Mouse (Mus musculus) cerebellum, adult (tissue): ENCODE data around the gene Lrrc20.

Experiments
- ATAC-seq: cut with Nextera tagmentation; 2 replicates; pipeline ENCODE4 v1.9.2; 2017; ENCODE audit warnings: mild to moderate bottlenecking, moderate library complexity, mixed read lengths; ENCODE audit not compliant: insufficient number of reproducible peaks, low FRiP score, low TSS enrichment

Lrrc20 gene

DNA sequence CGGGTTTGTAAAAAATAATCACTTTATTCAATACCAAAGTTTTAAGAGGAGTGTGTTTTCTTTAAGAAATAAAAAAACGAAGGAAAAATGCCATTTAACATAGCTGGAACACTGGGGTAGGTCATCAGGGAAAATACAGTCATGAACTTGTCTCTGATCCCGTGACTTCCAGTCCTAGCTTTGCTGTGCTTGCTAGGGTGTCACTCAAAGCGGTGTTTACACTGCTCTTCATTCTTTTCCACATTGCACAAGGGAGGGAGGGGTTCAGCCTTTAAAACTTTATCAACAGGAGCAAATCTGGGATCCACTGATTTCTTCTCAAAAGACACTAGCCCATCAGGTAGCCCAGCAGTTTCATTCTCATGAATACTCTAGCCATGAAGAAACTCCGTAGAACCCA, 34.3 kb downstream of the Lrrc20 start:
- ATAC-seq, result no peak

DNA sequence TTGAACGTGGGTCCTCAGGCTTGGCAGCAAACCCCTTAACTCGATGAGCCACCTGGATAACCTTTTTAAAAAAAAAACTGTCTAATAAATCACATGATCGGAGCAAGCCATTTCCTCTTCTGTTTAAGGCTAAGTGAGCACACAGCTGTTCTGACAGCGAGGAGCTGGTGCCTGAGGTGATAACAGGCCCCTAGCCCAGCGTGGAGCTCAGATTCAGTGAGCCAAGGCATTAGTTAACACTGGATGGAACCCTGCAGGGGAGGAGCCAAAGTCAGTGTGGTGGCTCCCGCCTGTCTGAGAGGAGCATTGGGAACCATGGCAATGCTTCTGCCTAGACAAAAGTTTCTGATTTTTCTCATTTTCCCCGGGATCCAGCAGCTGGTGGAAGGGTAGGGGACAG, 35.2 kb downstream of the Lrrc20 start:
- no peak for ATAC-seq

DNA sequence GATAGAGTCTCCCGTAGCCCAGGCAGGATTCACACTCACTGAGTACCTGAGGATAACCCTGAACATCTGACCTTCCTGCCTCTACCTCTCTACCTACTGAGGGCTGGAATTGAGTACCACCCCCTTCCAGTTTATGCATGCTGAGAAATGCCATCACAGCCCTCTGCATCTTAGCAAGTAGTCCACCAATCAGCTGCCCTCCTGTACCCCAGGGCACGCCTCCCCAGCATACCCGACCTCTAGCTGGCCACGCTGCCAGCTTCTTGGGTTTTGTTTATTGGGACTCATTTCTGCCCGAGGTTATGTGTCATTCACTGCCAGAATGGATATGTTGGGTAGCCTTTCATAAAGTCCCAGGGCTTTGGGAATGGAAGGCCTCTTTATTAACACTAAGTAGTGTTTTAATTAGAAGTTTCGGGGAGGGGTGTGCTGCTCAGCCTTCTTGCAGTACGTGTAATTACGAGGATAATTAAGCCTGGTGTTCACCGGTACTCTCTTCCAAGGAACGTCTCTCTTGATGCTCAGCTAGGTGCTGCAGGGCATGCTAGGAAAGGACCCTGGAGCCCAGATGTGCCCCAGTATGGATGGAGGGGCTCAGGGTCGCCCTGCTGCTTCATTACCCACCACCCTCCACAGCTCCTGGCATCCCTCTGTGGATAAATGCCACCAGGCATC, 36.8 kb downstream of the Lrrc20 start:
- ATAC-seq, result no peak

DNA sequence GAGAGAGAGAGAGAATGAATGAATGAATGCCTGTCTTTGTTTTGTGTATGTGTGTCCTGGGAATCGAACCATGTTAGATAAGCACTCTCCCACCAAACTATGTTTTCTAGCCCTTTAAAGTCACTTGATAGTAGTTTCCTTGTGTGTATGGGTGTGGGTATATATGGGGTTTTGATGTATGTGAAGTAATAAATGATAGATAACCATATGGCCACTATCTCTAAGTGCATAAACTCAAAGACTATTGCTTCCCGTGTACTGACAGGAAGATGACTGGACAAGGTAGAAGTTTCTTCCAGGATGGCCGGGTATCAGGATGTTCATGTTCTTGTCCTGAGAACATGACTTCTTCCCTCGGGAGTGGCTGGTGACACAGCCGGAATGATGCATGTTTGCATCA, 41.3 kb downstream of the Lrrc20 start:
- no peak for ATAC-seq

DNA sequence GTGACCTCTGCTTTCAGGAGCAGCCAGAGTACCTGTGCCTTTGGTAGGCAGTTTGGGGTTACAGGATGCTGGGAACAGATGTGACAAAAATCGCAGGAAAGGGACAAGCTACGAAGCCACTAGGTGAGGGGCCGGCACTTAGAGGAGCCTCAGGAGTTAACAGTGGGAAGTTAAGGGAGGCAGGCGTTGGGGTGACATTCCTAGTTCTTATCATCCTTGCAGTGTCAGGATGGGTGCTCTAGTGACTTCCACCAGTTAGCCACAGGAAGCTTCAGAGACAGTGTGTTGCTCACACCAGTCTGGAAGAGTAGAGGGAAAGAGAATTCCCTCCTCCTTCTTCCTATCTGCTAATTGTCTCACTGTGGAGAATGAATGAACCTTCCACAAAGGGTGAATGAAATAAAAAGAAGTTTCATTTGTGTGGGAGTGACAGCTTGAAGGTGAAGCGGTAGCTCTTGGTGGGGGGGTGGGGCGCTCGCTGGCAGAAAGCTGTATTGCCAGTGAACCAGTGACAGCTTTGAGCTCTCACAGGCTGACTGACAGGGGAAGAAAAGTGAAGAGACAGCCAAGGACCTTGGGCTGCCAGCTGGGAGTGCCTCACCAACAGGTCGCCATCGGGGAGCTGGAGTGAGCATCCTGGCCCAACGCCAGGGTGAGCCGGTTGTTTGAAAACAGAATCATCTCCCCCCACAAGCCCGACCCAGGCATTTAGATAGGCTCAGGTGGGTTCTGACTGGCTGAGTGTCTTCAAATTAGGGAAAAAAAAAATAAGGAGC, 41.9 kb downstream of the Lrrc20 start:
- ATAC-seq, result no peak

DNA sequence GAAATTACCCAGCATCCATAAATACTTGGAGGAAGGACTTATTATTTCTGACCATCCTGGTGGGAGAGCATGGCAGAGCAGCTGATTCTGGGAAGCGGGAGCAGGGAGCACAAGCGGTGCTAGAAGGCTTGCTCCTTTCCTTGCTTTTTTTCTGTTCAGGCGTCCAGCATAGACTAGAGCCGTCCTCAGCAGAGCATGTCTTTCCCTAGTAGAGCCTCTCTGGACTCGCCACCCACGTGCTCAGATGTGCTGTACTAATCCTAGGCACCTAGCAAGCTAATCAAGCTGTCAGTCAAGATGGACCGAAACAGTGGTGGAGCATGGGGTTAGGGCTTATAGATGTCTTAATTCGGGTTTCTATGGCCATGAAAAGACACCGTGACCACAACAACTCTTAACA, 42.7 kb downstream of the Lrrc20 start:
- ATAC-seq, result no peak

- no peak for ATAC-seq
These were observed 43.9 kb downstream of the Lrrc20 start for GRCm38 (mm10) chr10:61519491-61519890.

GRCm38 (mm10) chr10:61520714-61521113, 45.1 kb downstream of the Lrrc20 start:
- ATAC-seq, result no peak

GRCm38 (mm10) chr10:61530936-61531335, 55.3 kb downstream of the Lrrc20 start:
- no peak for ATAC-seq

- ATAC-seq, result no peak
These were observed 57.7 kb downstream of the Lrrc20 start for GRCm38 (mm10) chr10:61533285-61533684.

DNA sequence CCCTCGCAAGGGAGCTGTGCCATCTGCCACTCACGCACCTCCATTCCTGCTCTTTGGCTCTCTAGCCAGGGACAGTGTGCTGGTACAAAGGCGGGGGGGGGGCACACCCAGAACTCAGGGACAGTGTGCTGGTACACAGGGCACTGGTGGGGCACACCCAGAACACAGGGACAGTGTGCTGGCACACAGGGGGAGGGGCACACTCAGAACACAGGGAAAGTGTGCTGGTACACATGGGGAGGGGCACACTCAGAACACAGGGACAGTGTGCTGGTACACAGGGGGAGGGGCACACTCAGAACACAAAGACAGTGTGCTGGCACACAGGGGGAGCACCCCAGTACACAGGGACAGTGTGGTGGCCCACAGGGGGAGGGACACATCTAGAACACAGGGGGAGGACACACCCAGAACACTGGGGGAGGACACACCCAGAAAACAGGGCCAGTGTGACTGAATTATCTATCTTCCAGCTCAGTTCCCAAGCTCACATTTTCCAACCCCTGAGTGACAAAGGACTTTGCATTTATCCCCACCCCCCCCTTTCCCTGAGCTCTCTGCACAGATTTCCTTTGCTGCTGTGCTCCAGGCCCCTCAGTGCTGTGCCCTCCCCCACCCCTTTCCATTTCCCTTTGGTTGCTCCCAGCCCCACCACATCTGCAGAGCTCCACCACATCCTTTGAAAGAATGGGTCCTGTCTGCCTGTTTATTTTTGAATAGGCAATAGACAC, 58.9 kb downstream of the Lrrc20 start:
- ATAC-seq, result 0 out of 2 replicates have a peak, but pooled peaks have one; percentile 37

- no peak for ATAC-seq
These were observed 59.8 kb downstream of the Lrrc20 start for GRCm38 (mm10) chr10:61535441-61535840.

DNA sequence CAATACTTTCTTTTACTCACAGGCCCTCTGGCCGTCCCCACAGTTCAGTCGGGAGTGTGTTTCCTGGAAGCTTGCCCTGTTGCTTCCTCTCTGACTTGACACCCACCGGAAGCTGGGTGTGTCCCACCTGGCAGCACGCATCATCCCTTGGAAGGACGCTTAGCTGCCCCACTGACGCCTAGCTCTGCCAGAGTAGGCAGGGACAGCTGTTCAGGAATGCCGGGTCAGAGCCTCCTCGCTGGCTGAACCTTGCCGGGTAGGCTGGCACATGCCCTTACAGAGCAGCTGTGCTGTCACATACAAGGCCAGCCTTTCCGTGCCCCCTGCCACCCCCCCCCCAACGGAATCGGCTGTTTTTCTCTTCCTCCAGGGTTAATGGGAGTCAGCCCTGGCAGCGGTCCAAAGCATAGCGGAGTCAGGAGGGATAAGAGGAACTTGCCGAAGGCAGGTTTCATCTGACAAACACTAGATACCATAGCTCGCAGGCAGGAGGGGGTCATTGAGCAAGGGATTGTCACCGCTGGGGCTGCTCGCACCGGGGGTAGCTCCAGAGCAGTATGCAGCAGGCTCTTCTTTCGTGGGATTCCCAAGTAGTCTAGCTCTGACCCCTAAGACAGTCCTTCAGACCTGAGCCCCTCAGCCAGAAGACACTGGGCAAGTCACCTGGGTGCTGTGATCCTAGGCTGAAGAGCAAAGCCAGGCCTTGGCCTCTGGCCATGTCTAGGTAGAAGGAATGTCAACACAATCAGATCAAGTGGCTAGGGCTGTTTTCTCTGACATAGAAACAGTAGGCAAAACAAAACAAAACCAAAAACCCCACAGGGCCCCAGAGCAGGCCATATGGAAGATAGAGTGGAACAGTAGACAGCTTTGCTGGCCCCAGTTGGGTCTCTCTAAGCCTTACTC, 60.8 kb downstream of the Lrrc20 start:
- peak; percentile 38 for ATAC-seq

DNA sequence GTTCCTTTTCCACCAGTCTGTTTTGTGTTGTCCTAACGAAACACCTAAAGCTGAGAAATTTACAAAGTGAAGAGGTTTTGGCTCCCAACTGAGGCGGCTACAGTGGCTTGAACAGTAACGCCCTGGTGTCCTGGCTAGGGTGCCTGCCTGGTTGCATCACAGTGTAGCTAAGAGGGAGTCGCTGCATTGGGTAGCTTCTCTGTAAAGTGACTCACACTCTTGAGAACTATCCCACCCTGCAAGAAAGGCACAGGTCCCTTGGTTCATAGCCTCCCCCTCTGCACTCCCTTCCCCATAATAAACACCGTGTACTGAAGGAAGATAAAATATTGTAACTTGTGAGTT, 61.4 kb downstream of the Lrrc20 start:
- no peak for ATAC-seq

GRCm38 (mm10) chr10:61538446-61538845, 62.8 kb downstream of the Lrrc20 start:
- ATAC-seq, result no peak

GRCm38 (mm10) chr10:61544127-61544862, 68.7 kb downstream of the Lrrc20 start:
- no peak for ATAC-seq

- ATAC-seq, result no peak
These were observed 69.3 kb downstream of the Lrrc20 start for GRCm38 (mm10) chr10:61544863-61545240.

DNA sequence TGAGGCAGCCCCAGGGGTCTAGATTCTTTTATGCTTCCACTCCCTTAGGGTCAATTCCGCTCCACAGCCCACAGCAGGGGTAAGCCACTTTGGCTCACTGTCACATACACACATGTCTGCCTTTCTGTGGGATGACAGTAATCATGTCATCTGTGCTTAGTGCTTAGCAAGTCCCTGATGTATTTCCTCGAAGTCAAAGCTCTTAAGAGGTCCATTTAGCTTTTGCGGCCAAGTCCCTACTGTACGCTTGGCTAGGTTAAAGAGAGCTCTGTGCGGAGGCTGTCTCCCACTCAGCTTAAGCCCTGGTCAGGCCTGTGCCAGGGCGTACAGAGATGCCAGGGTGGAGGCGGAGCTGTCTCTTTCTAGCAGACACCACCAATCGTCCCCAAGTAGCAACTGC, 74.5 kb downstream of the Lrrc20 start:
- ATAC-seq, result peak; percentile 74

DNA sequence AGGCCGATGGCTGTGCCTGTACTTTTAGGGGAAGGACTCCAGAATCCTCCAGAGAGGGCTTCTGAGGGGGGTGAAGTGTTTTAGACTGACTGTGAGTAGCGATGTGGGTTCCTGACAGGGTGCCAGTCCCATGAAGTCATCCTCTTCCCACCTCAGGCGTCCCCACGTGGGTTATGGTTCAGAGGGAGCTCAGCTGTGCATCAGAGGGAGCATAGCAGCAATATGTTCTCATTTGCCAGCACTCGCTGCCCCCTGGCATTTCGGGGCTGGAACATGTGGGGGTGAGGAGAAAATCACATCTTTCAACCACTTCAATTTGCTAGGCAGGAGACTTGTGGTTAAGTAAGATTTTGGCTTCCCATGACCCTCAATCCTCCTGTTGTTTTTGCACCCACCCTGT, 79.6 kb downstream of the Lrrc20 start:
- no peak for ATAC-seq

DNA sequence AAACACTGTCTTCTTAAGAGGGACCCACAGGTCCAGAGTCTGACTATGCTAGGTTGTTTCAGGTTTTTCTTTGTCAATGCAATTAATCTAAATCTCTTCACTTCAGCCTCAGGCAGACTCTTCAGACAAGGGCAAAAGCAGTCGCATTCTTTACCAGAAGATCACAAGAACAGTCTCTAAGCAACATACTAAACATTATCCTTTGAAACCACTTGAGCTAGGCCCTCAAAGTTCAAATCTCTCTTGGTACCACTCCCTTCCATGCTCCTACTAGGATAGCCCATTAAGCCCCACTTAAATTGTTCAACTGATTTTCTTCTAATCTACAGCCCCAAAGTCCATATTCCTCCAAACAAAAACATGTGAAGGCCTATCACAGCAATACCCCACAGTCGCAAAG, 83.0 kb downstream of the Lrrc20 start:
- no peak for ATAC-seq
